Mouse (Mus musculus) kidney, embryonic 15.5 days (tissue): ENCODE measurements around the gene Eif4h. TPM values are rescaled to one million over a fixed set of nuclear protein-coding genes. Genes with fewer than 3 reads are reported as not detected.
A peak's percentile ranks its signal among the peaks of the same experiment; 100 is the strongest.

Source experiments
- ATAC-seq: fragments of 200-750 bp; cut with Nextera tagmentation; replicated peaks from 2 replicates; pipeline ENCODE4 v1.8.0; 2017; ENCODE audit warnings: moderate TSS enrichment; ENCODE audit not compliant: low FRiP score
- H3K27ac ChIP-seq: fragments of 300-500 bp; sonication (generic); 2 replicates; pipeline ENCODE4 v1.5.1; 2015; ENCODE audit warnings: mild to moderate bottlenecking, inconsistent platforms
- H3K27me3 ChIP-seq: fragments of 300-500 bp; sonication (generic); 2 replicates; pipeline ENCODE4 v1.6.1; 2015; ENCODE audit warnings: inconsistent platforms
- H3K36me3 ChIP-seq: fragments of 300-500 bp; sonication (generic); 2 replicates; pipeline ENCODE4 v1.6.1; 2015; ENCODE audit warnings: inconsistent platforms
- H3K4me1 ChIP-seq: fragments of 300-500 bp; sonication (generic); 2 replicates; pipeline ENCODE4 v1.6.1; 2015; ENCODE audit warnings: inconsistent platforms
- H3K4me2 ChIP-seq: fragments of 300-500 bp; sonication (generic); 2 replicates; pipeline ENCODE4 v1.6.1; 2015; ENCODE audit warnings: moderate library complexity, mild to moderate bottlenecking, inconsistent platforms
- H3K4me3 ChIP-seq: fragments of 300-500 bp; sonication (generic); replicated peaks from 2 replicates; pipeline ENCODE4 v1.5.1; 2015; ENCODE audit warnings: mild to moderate bottlenecking, inconsistent platforms
- H3K9ac ChIP-seq: fragments of 300-500 bp; sonication (generic); 2 replicates; pipeline ENCODE4 v1.6.1; 2015; ENCODE audit warnings: mild to moderate bottlenecking, inconsistent platforms
- H3K9me3 ChIP-seq: fragments of 300-500 bp; sonication (generic); replicated peaks from 2 replicates; pipeline ENCODE4 v1.6.1; 2016; ENCODE audit warnings: inconsistent platforms
- WGBS: fragments of 180-500 bp; shearing (Covaris S2); methylation state at CpG from one replicate; pipeline ENCODE4 v1.1.7; 2015; ENCODE audit warnings: mixed read lengths; 5-methylcytosine and 5-hydroxymethylcytosine counted together
- polyA plus RNA-seq: library from polyadenylated mRNA; unstranded; fragments of >200 nt; fragmentation: Nextera tagmentation; extraction: Ambion mirVana; gene quantifications from 2 replicates; pipeline ENCODE4 v1.2.1, GENCODE M21; 2015

Eif4h gene
- polyA plus RNA-seq, 1 experiment from 2014 or later: 459 TPM

- Histone ChIP-seq H3K9me3 (no peaks in the 10 kb centered on the region), H3K27me3 (no peaks in the 10 kb centered on the region), H3K27ac (no peak overlapping the region), H3K4me3 (no peak overlapping the region), H3K4me2 (no peak overlapping the region), H3K9ac (no peak overlapping the region), H3K36me3 (peaks cover 61% of the 10 kb centered on the region), H3K4me1 (no peaks in the 10 kb centered on the region)
- 76% methylated on average over 3 of the region's 3 CpGs for WGBS
- 0 out of 2 replicates have a peak, but pooled peaks have one; percentile 9 for ATAC-seq
These were observed 22.2 kb downstream of the Eif4h start for GRCm38 (mm10) chr5:134617071-134617470.

DNA sequence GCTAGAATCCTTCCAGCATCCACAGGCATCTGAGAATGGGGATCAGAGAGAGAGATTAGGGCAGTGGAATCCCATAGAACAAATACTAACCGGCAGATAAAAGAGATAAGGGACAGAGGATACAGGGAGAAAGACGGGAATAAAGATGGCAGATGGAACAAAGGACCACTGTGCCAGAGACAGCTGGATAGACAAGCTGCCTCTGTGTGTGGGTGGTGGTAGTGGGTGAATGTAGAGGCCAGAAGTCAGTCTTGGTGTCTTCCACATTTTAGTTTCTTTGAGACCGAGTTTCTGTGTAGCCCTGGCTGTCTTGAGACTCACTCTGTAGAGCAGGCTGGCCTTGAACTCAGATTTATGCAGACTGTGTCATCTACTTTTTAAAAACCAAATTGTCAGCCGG, 23.5 kb downstream of the Eif4h start:
- no peaks in the 10 kb centered on the region for H3K27me3 ChIP-seq
- H3K27ac ChIP-seq: no peak overlapping the region
- no peak overlapping the region for H3K9ac ChIP-seq
- H3K4me2 ChIP-seq: no peak overlapping the region
- no peak overlapping the region for H3K4me3 ChIP-seq
- H3K4me1 ChIP-seq: no peaks in the 10 kb centered on the region
- H3K36me3 ChIP-seq: peaks cover 48% of the 10 kb centered on the region
- 80% methylated on average over 4 of the region's 4 CpGs for WGBS
- no peaks in the 10 kb centered on the region for H3K9me3 ChIP-seq
- no peak for ATAC-seq

GRCm38 (mm10) chr5:134615380-134615779, 23.9 kb downstream of the Eif4h start:
- H3K4me3 ChIP-seq: no peak overlapping the region
- H3K9me3 ChIP-seq: no peaks in the 10 kb centered on the region
- no peak overlapping the region for H3K27ac ChIP-seq
- H3K9ac ChIP-seq: no peak overlapping the region
- peaks cover 44% of the 10 kb centered on the region for H3K36me3 ChIP-seq
- no peak overlapping the region for H3K4me2 ChIP-seq
- WGBS: 79% methylated on average over 8 of the region's 8 CpGs
- H3K27me3 ChIP-seq: no peaks in the 10 kb centered on the region
- H3K4me1 ChIP-seq: no peaks in the 10 kb centered on the region
- no peak for ATAC-seq

DNA sequence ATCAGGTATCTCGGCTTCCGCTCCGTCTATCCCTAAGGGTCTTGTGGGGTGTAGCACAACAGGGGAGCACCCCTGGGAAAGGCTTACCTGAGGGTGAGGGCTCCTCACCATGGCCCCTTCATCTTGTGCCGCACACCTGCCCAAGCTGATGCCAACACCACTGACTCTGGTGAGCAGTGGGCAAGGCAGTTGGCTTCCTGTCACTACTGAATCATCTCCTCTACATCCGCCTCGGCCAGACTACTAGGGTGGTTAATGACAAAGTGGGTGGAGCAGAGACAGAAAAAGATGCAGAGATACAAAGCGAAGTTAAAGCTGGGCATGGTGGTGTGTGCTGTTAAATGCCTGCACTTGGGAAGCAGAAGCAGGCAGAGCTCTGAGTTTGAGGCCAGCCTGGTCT, 24.5 kb downstream of the Eif4h start, which contains the start of gene Lat2:
Lat2 (minus strand) TSS at position 224 of the 400 bp plus-strand sequence.
- 76% methylated on average over 7 of the region's 7 CpGs for WGBS
- ATAC-seq: no peak

GRCm38 (mm10) chr5:134614296-134614695, 25.0 kb downstream of the Eif4h start:
- Histone ChIP-seq H3K4me2 (no peak overlapping the region), H3K4me1 (no peaks in the 10 kb centered on the region), H3K4me3 (no peak overlapping the region), H3K36me3 (peaks cover 33% of the 10 kb centered on the region), H3K27ac (0 out of 2 replicates have a peak overlapping the region, but pooled peaks have one; percentile 9), H3K9me3 (no peaks in the 10 kb centered on the region), H3K27me3 (no peaks in the 10 kb centered on the region), H3K9ac (no peak overlapping the region)
- 87% methylated on average over 8 of the region's 8 CpGs for WGBS
- ATAC-seq: no peak

More for the DNA sequence above, 24.5 kb downstream of the Eif4h start, which contains the start of gene Lat2:
- no peak within 1 kb of the TSS for H3K4me3 ChIP-seq
- no peaks in the 10 kb centered on the region for H3K9me3 ChIP-seq
- H3K36me3 ChIP-seq: peaks cover 39% of the 10 kb centered on the region
- H3K4me1 ChIP-seq: no peaks in the 10 kb centered on the region
- 0 out of 2 replicates have a peak within 1 kb of the TSS, but pooled peaks have one; percentile 9 for H3K27ac ChIP-seq
- no peak within 1 kb of the TSS for H3K4me2 ChIP-seq
- no peaks in the 10 kb centered on the region for H3K27me3 ChIP-seq
- no peak within 1 kb of the TSS for H3K9ac ChIP-seq

GRCm38 (mm10) chr5:134613727-134614126, 25.6 kb downstream of the Eif4h start:
- Histone ChIP-seq H3K36me3 (peaks cover 28% of the 10 kb centered on the region), H3K27ac (0 out of 2 replicates have a peak overlapping the region, but pooled peaks have one; percentile 9), H3K4me2 (no peak overlapping the region), H3K9ac (no peak overlapping the region), H3K4me3 (no peak overlapping the region), H3K27me3 (no peaks in the 10 kb centered on the region), H3K4me1 (no peaks in the 10 kb centered on the region), H3K9me3 (no peaks in the 10 kb centered on the region)
- no peak for ATAC-seq
- WGBS: 82% methylated on average over 9 of the region's 9 CpGs

DNA sequence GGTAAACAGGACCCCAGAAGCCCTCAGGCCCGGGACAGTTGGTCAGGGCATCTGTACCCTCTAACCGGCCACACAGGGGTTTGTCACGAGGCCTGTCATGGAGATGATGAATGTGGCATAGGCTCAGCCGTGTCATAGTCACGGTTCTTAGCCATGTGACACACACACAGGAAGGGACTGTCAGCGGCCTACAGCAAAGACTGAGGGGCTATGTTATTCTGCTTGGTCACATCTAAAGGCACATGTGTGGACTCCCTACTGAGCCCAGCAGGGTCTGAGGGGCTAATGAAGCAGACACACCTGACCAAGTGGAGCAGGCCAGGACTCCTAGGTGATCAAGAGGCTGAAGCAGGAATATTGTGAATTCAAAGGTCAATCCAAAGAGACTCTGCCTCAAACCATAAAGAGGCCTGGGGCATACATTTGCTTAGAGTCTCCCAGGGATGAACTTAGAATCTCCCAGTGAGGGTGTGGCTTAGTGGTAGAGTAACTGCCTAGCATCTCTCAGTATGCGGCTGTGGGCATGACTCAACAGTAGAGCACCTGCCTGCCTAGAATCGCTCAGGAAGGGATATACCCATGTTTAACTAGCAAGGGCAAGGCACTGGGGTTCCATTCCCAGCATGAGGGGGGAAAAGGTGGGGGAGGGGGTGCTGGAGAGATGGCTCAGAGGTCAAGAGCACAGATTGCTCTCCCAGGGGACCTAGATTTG, 27.3 kb downstream of the Eif4h start:
- ATAC-seq: no peak
- H3K9ac ChIP-seq: no peak overlapping the region
- H3K27ac ChIP-seq: no peak overlapping the region

DNA sequence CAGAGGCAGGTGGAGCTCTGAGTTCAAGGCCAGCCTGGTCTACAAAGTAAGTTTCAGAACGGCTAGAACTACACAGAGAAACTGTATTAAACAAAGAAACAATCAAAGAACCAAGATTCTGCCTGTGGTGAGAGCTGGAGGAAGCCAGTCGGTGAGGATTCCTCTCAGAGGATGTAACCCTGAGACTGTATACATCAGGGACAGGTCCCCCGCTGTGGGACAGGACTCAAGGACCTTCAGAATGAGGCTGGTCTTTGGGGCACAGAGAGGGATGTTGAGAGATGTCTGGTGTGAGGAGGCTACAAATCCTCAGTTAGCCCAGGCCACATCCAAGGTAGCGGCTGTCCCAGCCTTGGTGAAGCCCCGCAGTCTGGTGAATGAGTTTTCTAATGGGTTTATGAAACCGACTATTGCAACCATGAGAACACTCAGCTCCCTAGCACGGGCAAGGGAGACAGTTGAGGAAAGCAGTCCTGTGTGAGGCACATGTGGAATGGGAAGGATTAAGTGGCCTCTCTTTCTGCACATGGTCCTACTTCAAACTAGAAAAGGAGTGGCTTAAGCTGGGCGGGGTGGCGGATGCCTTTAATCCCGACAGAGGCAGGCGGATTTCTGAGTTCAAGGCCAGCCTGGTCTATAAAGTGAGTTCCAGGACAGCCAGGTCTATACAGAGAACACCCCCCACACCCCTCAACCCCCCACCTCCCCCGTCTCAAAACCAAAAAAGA, 29.2 kb downstream of the Eif4h start:
- no peak for ATAC-seq
- no peaks in the 10 kb centered on the region; the same call in 1 of the 2 replicates for H3K36me3 ChIP-seq
- WGBS: 87% methylated on average over 12 of the region's 12 CpGs

More for the DNA sequence above, 27.3 kb downstream of the Eif4h start:
- Histone ChIP-seq H3K4me2 (no peak overlapping the region), H3K4me1 (no peaks in the 10 kb centered on the region), H3K4me3 (no peak overlapping the region), H3K9me3 (no peaks in the 10 kb centered on the region), H3K36me3 (peaks cover 10% of the 10 kb centered on the region), H3K27me3 (no peaks in the 10 kb centered on the region)
- WGBS: 52% methylated on average over 8 of the region's 8 CpGs

DNA sequence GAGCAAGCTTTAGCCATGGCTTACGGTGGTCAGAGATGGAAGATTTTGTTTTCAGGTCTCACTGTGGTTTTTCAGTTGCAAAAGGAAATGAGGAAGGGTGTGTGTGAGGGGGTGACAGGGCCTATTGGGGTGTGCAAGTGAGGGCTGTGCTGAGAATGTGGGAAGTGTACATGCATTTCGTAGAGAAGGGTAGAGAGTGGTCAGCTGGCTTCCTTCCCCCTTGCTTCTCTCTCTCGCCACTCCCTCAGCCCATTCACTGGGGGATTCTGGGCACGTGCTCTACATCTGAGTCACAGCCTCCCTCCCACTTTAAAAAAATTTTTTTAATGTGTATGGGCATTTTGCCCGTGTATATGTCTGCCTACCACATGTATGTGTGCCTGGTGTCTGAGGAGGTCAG, 32.2 kb downstream of the Eif4h start:
- Histone ChIP-seq H3K9ac (no peak overlapping the region), H3K27me3 (no peaks in the 10 kb centered on the region), H3K4me2 (no peak overlapping the region), H3K4me1 (no peaks in the 10 kb centered on the region), H3K36me3 (no peaks in the 10 kb centered on the region), H3K9me3 (no peaks in the 10 kb centered on the region; the same call in 1 of the 2 replicates), H3K27ac (no peak overlapping the region), H3K4me3 (no peak overlapping the region)
- no peak for ATAC-seq
- 70% methylated on average over 5 of the region's 5 CpGs for WGBS

More for the DNA sequence above, 29.2 kb downstream of the Eif4h start:
- no peak overlapping the region for H3K27ac ChIP-seq
- H3K4me2 ChIP-seq: no peak overlapping the region
- no peaks in the 10 kb centered on the region for H3K9me3 ChIP-seq
- no peaks in the 10 kb centered on the region for H3K4me1 ChIP-seq
- H3K4me3 ChIP-seq: no peak overlapping the region
- no peak overlapping the region for H3K9ac ChIP-seq
- H3K27me3 ChIP-seq: no peaks in the 10 kb centered on the region

DNA sequence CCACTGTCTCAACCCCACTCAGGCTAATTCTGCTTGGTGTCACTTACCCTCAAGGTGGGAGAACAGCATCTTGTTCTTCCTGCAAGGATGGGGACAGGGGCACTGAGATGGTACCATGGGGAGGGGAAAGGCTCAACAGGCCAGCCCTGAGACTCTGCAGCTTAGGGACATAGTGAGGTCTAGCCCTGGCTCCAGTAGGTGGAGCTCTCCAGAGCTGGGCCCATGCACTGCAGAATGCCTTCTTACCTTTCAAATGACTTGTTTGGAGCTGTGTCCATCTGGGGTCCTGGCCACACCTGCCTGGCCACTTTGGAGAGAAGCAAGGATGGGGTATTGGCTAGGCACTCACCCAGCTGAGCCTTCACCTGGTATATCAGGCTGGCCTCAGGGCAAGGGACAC, 33.0 kb downstream of the Eif4h start:
- no peak for ATAC-seq
- H3K9ac ChIP-seq: no peak overlapping the region

GRCm38 (mm10) chr5:134604376-134604775, 34.9 kb downstream of the Eif4h start:
- WGBS: 78% methylated on average over 11 of the region's 11 CpGs
- Histone ChIP-seq H3K9ac (no peak overlapping the region), H3K27ac (no peak overlapping the region), H3K4me3 (no peak overlapping the region), H3K4me1 (no peaks in the 10 kb centered on the region), H3K27me3 (no peaks in the 10 kb centered on the region), H3K36me3 (peaks cover 7% of the 10 kb centered on the region), H3K4me2 (no peak overlapping the region), H3K9me3 (no peaks in the 10 kb centered on the region; the same call in 1 of the 2 replicates)
- no peak for ATAC-seq

More for the DNA sequence above, 33.0 kb downstream of the Eif4h start:
- Histone ChIP-seq H3K4me3 (no peak overlapping the region), H3K4me2 (no peak overlapping the region), H3K27ac (no peak overlapping the region), H3K36me3 (no peaks in the 10 kb centered on the region), H3K9me3 (no peaks in the 10 kb centered on the region; the same call in 1 of the 2 replicates), H3K4me1 (no peaks in the 10 kb centered on the region), H3K27me3 (no peaks in the 10 kb centered on the region)

DNA sequence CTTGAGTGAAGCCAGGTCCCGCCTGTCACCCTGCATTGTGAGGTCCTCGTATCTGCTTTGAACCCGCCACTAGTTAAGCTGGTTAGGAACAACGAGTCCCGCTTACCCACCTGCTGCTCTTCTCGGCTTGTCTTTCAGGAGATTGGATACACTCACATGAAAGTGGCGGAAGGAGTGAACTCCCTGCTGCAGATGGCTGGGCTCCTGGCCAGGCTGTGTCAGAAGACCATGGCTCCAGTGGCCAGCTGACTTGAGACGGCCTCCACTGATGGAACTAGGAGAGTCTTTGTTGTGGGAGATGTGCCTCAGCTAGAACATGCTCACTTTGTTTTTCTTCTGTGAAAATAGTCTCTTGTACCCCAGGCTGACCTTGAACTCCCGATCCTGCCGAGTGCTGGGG, 41.6 kb downstream of the Eif4h start:
- no peaks in the 10 kb centered on the region for H3K9me3 ChIP-seq
- H3K27ac ChIP-seq: no peak overlapping the region
- H3K4me3 ChIP-seq: no peak overlapping the region
- 84% methylated on average over 10 of the region's 10 CpGs for whole genome bisulfite sequencing
- no peak overlapping the region for H3K9ac ChIP-seq
- no peak overlapping the region for H3K4me2 ChIP-seq
- no peaks in the 10 kb centered on the region for H3K4me1 ChIP-seq
- ATAC-seq: no peak
- peaks cover 73% of the 10 kb centered on the region for H3K36me3 ChIP-seq
- H3K27me3 ChIP-seq: no peaks in the 10 kb centered on the region
